8 mouse cellular contexts compared by ENCODE assay signal in the genomic region with DNA sequence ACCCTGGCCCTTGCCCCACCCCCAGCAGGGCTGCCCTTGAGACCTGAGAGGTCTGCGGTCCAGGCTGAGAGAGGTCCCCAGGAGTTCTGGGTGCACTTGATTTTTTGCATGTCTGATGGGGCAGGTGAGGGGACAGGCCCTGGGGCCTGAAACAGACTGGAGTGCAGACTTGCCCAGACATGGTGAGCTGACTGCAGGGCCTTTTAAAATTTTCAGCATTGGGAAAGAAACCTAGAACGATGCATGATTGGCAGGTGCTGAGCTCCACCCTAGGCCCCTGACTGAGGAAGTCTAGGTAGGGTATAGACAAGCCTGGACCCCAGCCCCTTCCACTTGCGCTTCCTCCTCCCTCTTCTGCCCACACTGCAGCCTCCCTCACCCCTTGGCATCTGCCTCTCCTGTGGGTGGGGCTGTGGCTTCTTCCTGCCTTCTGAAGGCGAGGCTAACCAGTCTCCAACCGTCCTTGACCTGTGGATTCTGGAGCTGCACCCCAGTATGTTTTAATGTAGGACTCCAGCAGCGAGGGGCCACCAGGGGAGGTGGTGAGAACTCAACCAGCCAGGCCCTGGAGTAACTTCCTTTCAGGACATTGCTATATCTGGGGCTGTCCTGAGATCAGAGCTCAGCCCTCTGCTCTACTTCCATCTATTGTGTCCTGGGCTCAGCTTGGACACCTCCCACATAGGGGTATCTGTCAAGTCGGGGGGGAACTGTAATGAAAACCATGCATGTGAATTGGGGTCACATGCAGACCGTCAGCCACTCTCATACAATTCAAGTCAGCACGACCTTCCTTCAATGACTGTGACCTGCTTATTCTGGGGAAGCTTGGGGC. TPM values are rescaled to one million over a fixed set of nuclear protein-coding genes. Genes with fewer than 3 reads are reported as not detected.
DNase-seq lines count a peak whose midpoint lies in the region; ATAC-seq lines count a peak whose summit lies in the region.

No protein-coding gene starts in this region.

- WGBS in liver, embryonic 12.5 days (ENCODE audit: insufficient replicate concordance): 36% methylated on average over 9 of the region's 9 CpGs
- 43% methylated on average over 9 of the region's 9 CpGs for WGBS in liver, embryonic 11.5 days
- 30% methylated on average over 9 of the region's 9 CpGs for WGBS in embryonic facial prominence, embryonic 14.5 days
- whole genome bisulfite sequencing in macrophage (ENCODE audit: missing documents): 27% methylated on average over 9 of the region's 9 CpGs

- peaks cover 35% of the 10 kb centered on the region for H3K4me1 ChIP-seq in liver, embryonic 12.5 days
- H3K4me1 ChIP-seq in liver, embryonic 11.5 days (replicated peaks; ENCODE audit: control insufficient read depth, insufficient read depth, low read length): peaks cover 22% of the 10 kb centered on the region
- peaks cover 23% of the 10 kb centered on the region for H3K4me1 ChIP-seq in embryonic facial prominence, embryonic 14.5 days (ENCODE audit: control insufficient read depth, insufficient read depth, low read length)

- no peak overlapping the region for H3K4me3 ChIP-seq in liver, embryonic 12.5 days
- no peak overlapping the region for H3K4me3 ChIP-seq in liver, embryonic 11.5 days (ENCODE audit: low read depth, low read length)
- no peak overlapping the region for H3K4me3 ChIP-seq in embryonic facial prominence, embryonic 14.5 days (ENCODE audit: low read depth, low read length)
- no peak overlapping the region for H3K4me3 ChIP-seq in macrophage (ENCODE audit: inconsistent target)

- no peaks in the 10 kb centered on the region for H3K79me2 ChIP-seq in macrophage (ENCODE audit: inconsistent target)

- H3K9me3 ChIP-seq in liver, embryonic 12.5 days (replicated peaks): peaks cover 8% of the 10 kb centered on the region
- H3K9me3 ChIP-seq in liver, embryonic 11.5 days (ENCODE audit: control insufficient read depth, low read length): peaks cover 10% of the 10 kb centered on the region
- H3K9me3 ChIP-seq in embryonic facial prominence, embryonic 14.5 days (ENCODE audit: control insufficient read depth, low read length): peaks cover 7% of the 10 kb centered on the region

- no peak for DNase-seq in liver, embryonic 11.5 days (ENCODE audit: low spot score)
- peak; percentile 52 for DNase-seq in embryonic facial prominence, embryonic 14.5 days (ENCODE audit: low spot score)
- peak; percentile 19 to 22 for DNase-seq in heart, postnatal 14 days
- no peak for DNase-seq in T-cell, adult 2 months (ENCODE audit: low spot score)
- no peak for DNase-seq in cerebellum, postnatal 4 days (ENCODE audit: low spot score in 2 of 2)

- intact Hi-C loops in heart, postnatal 14 days (cut with DNase I): loop anchor here (2.0 kb wide), 1 partner anchor 15 kb away; no protein-coding TSS in a partner anchor

- peak overlapping the region; percentile 42; the same call in 1 of the 2 replicates for H3K27ac ChIP-seq in liver, embryonic 12.5 days
- H3K27ac ChIP-seq in liver, embryonic 11.5 days (ENCODE audit: low read depth, low read length): no peak overlapping the region
- H3K27ac ChIP-seq in embryonic facial prominence, embryonic 14.5 days (replicated peaks; ENCODE audit: low read depth, low read length): 0 out of 2 replicates have a peak overlapping the region, but pooled peaks have one; percentile 75
- H3K27ac ChIP-seq in macrophage: peak overlapping the region; percentile 51

- no peak for ATAC-seq in liver, embryonic 12.5 days
- ATAC-seq in liver, embryonic 11.5 days (replicated peaks; ENCODE audit: low FRiP score): no peak
- ATAC-seq in embryonic facial prominence, embryonic 14.5 days (ENCODE audit: low read depth): 0 out of 2 replicates have a peak, but pooled peaks have one; percentile 4
- no peak; the same call in 1 of the 2 replicates for ATAC-seq in megakaryocyte-erythroid progenitor cell, adult 5-6 weeks (replicated peaks; ENCODE audit: low FRiP score, low TSS enrichment, poor library complexity, severe bottlenecking)

- no peak overlapping the region for H3K4me2 ChIP-seq in liver, embryonic 12.5 days
- no peak overlapping the region for H3K4me2 ChIP-seq in liver, embryonic 11.5 days
- no peak overlapping the region for H3K4me2 ChIP-seq in embryonic facial prominence, embryonic 14.5 days (ENCODE audit: low read depth, low read length)

- no peak overlapping the region for H3K9ac ChIP-seq in liver, embryonic 12.5 days
- H3K9ac ChIP-seq in liver, embryonic 11.5 days (ENCODE audit: low read depth, low read length): no peak overlapping the region
- no peak overlapping the region for H3K9ac ChIP-seq in embryonic facial prominence, embryonic 14.5 days (ENCODE audit: low read depth, low read length)

- peaks cover 38% of the 10 kb centered on the region for H3K36me3 ChIP-seq in liver, embryonic 12.5 days
- H3K36me3 ChIP-seq in liver, embryonic 11.5 days (ENCODE audit: control insufficient read depth, insufficient read depth, low read length): peaks cover 21% of the 10 kb centered on the region
- H3K36me3 ChIP-seq in embryonic facial prominence, embryonic 14.5 days (ENCODE audit: control insufficient read depth, insufficient read depth, low read length): peaks cover 30% of the 10 kb centered on the region
- peaks cover 17% of the 10 kb centered on the region for H3K36me3 ChIP-seq in macrophage (ENCODE audit: inconsistent target)

- H3K27me3 ChIP-seq in liver, embryonic 12.5 days (replicated peaks): peaks cover 32% of the 10 kb centered on the region
- peaks cover 17% of the 10 kb centered on the region for H3K27me3 ChIP-seq in liver, embryonic 11.5 days (replicated peaks; ENCODE audit: control insufficient read depth, insufficient read depth, low read length)
- H3K27me3 ChIP-seq in embryonic facial prominence, embryonic 14.5 days (replicated peaks; ENCODE audit: control insufficient read depth, insufficient read depth, low read length): 0 out of 2 replicates have a peak, but pooled peaks cover 10% of the 10 kb centered on the region

RNA-seq across cellular contexts. Expression of a gene that starts 16.7 kb away (rescaled TPM):
- polyA plus RNA-seq in liver, embryonic 12.5 days (2016; fragmentation: Nextera tagmentation; extraction: Ambion mirVana): 29.0 and 30.1 TPM in 2 replicates
- 45.2 and 45.4 TPM in 2 replicates for polyA plus RNA-seq in liver, embryonic 11.5 days (2014; fragmentation: Nextera tagmentation; extraction: Ambion mirVana)
- polyA plus RNA-seq in embryonic facial prominence, embryonic 14.5 days (2014; fragmentation: Nextera tagmentation; extraction: Ambion mirVana): 107 and 112 TPM in 2 replicates
- total RNA-seq in heart, postnatal 14 days (2021): 10 to 100 TPM; 44.1 TPM
- 100 to 1,000 TPM in 25 of 26 experiments, 10 to 100 TPM in 1; 52.6 to 373 (median 197) TPM for total RNA-seq in macrophage (2018; cell fraction: chromatin; rRNA removed)
- 100 to 1,000 TPM in 14 of 26 experiments, 10 to 100 TPM in 12; 66.6 to 163 (median 101) TPM for total RNA-seq in macrophage (2018; cell fraction: cytosol; rRNA removed)
- 100 to 1,000 TPM in 25 of 26 experiments, 10 to 100 TPM in 1; 81.7 to 306 (median 176) TPM for total RNA-seq in macrophage (2018; cell fraction: nucleus; rRNA removed)
- 108 to 170 TPM (median 143 TPM) in 3 replicates for polyA plus RNA-seq in macrophage (2018)
- total RNA-seq in megakaryocyte-erythroid progenitor cell, adult 5-6 weeks (2014; fragmentation: Nextera tagmentation): 55.8 and 58.0 TPM in 2 replicates
- 40.1 and 44.4 TPM in 2 replicates for total RNA-seq in megakaryocyte-erythroid progenitor cell, adult 5-6 weeks (2017)

RNA-seq across cellular contexts. Expression of a gene that starts 30.0 kb away (rescaled TPM):
- 1.3 and 2.3 TPM in 2 replicates for polyA plus RNA-seq in liver, embryonic 12.5 days (2016; fragmentation: Nextera tagmentation; extraction: Ambion mirVana)
- polyA plus RNA-seq in liver, embryonic 11.5 days (2014; fragmentation: Nextera tagmentation; extraction: Ambion mirVana): 0.88 and 3.8 TPM in 2 replicates
- 2.3 and 3.5 TPM in 2 replicates for polyA plus RNA-seq in embryonic facial prominence, embryonic 14.5 days (2014; fragmentation: Nextera tagmentation; extraction: Ambion mirVana)
- 1 to 10 TPM; 1.6 to 2.7 TPM for total RNA-seq in heart, postnatal 14 days (2021)
- total RNA-seq in macrophage (2018; cell fraction: chromatin; rRNA removed): 10 to 100 TPM in 15 of 26 experiments, 1 to 10 TPM in 11; 2.8 to 17.8 (median 10.5) TPM
- total RNA-seq in macrophage (2018; cell fraction: cytosol; rRNA removed): 1 to 10 TPM in 3 of 26 experiments, under 1 TPM in 23; 0.14 to 1.3 (median 0.45) TPM
- total RNA-seq in macrophage (2018; cell fraction: nucleus; rRNA removed): 10 to 100 TPM in 2 of 26 experiments, 1 to 10 TPM in 24; 1.7 to 14.1 (median 5.6) TPM
- polyA plus RNA-seq in macrophage (2018): 0.53 to 1.2 TPM (median 0.94 TPM) in 3 replicates
- total RNA-seq in megakaryocyte-erythroid progenitor cell, adult 5-6 weeks (2014; fragmentation: Nextera tagmentation): 15.9 and 42.5 TPM in 2 replicates
- 0.14 and 15.0 TPM in 2 replicates for total RNA-seq in megakaryocyte-erythroid progenitor cell, adult 5-6 weeks (2017)

RNA-seq across cellular contexts. Expression of a gene that starts 35.5 kb away (rescaled TPM):
- 138 and 144 TPM in 2 replicates for polyA plus RNA-seq in liver, embryonic 12.5 days (2016; fragmentation: Nextera tagmentation; extraction: Ambion mirVana)
- 200 TPM in 2 replicates for polyA plus RNA-seq in liver, embryonic 11.5 days (2014; fragmentation: Nextera tagmentation; extraction: Ambion mirVana)
- 239 and 245 TPM in 2 replicates for polyA plus RNA-seq in embryonic facial prominence, embryonic 14.5 days (2014; fragmentation: Nextera tagmentation; extraction: Ambion mirVana)
- 10 to 100 TPM; 72.9 to 74.2 TPM for total RNA-seq in heart, postnatal 14 days (2021)
- 10 to 100 TPM in 25 of 26 experiments, 1 to 10 TPM in 1; 9.5 to 56.2 (median 28.0) TPM for total RNA-seq in macrophage (2018; cell fraction: chromatin; rRNA removed)
- total RNA-seq in macrophage (2018; cell fraction: cytosol; rRNA removed): 100 to 1,000 TPM in 7 of 26 experiments, 10 to 100 TPM in 19; 56.4 to 132 (median 79.7) TPM
- 10 to 100 TPM; 17.1 to 75.6 (median 30.6) TPM for total RNA-seq in macrophage (2018; cell fraction: nucleus; rRNA removed)
- 36.7 to 133 TPM (median 114 TPM) in 3 replicates for polyA plus RNA-seq in macrophage (2018)
- 104 and 132 TPM in 2 replicates for total RNA-seq in megakaryocyte-erythroid progenitor cell, adult 5-6 weeks (2014; fragmentation: Nextera tagmentation)
- total RNA-seq in megakaryocyte-erythroid progenitor cell, adult 5-6 weeks (2017): 76.2 and 80.7 TPM in 2 replicates

RNA-seq across cellular contexts. Expression of a gene that starts 44.1 kb away (rescaled TPM):
- polyA plus RNA-seq in liver, embryonic 12.5 days (2016; fragmentation: Nextera tagmentation; extraction: Ambion mirVana): 0.22 and 0.31 TPM in 2 replicates
- 0.41 and 0.45 TPM in 2 replicates for polyA plus RNA-seq in liver, embryonic 11.5 days (2014; fragmentation: Nextera tagmentation; extraction: Ambion mirVana)
- 1.1 and 1.4 TPM in 2 replicates for polyA plus RNA-seq in embryonic facial prominence, embryonic 14.5 days (2014; fragmentation: Nextera tagmentation; extraction: Ambion mirVana)
- 1 to 10 TPM in 1 of 2 experiments, under 1 TPM in 1; 0.93 to 1.1 TPM for total RNA-seq in heart, postnatal 14 days (2021)
- total RNA-seq in macrophage (2018; cell fraction: chromatin; rRNA removed): 10 to 100 TPM in 9 of 26 experiments, 1 to 10 TPM in 17; 4.0 to 18.7 (median 8.1) TPM
- 1 to 10 TPM in 12 of 26 experiments, under 1 TPM in 14; 0.41 to 1.9 (median 0.99) TPM for total RNA-seq in macrophage (2018; cell fraction: cytosol; rRNA removed)
- 1 to 10 TPM; 1.2 to 9.0 (median 3.7) TPM for total RNA-seq in macrophage (2018; cell fraction: nucleus; rRNA removed)
- polyA plus RNA-seq in macrophage (2018): 0.98 to 1.4 TPM (median 1.4 TPM) in 3 replicates
- total RNA-seq in megakaryocyte-erythroid progenitor cell, adult 5-6 weeks (2014; fragmentation: Nextera tagmentation): 0.26 and 0.64 TPM in 2 replicates
- total RNA-seq in megakaryocyte-erythroid progenitor cell, adult 5-6 weeks (2017): 0.27 TPM in 1 of 2 replicates, not detected in the other

RNA-seq across cellular contexts. Expression of a gene that starts 48.6 kb away (rescaled TPM):
- 9.2 and 10.4 TPM in 2 replicates for polyA plus RNA-seq in liver, embryonic 12.5 days (2016; fragmentation: Nextera tagmentation; extraction: Ambion mirVana)
- polyA plus RNA-seq in liver, embryonic 11.5 days (2014; fragmentation: Nextera tagmentation; extraction: Ambion mirVana): 10.1 and 11.0 TPM in 2 replicates
- 4.8 and 5.2 TPM in 2 replicates for polyA plus RNA-seq in embryonic facial prominence, embryonic 14.5 days (2014; fragmentation: Nextera tagmentation; extraction: Ambion mirVana)
- 10 to 100 TPM; 11.7 to 13.3 TPM for total RNA-seq in heart, postnatal 14 days (2021)
- total RNA-seq in macrophage (2018; cell fraction: chromatin; rRNA removed): 100 to 1,000 TPM in 9 of 26 experiments, 10 to 100 TPM in 17; 25.5 to 167 (median 88.0) TPM
- 10 to 100 TPM; 13.3 to 32.3 (median 20.1) TPM for total RNA-seq in macrophage (2018; cell fraction: cytosol; rRNA removed)
- total RNA-seq in macrophage (2018; cell fraction: nucleus; rRNA removed): 10 to 100 TPM; 20.0 to 60.6 (median 43.9) TPM
- polyA plus RNA-seq in macrophage (2018): 10.8 to 16.4 TPM (median 11.3 TPM) in 3 replicates
- total RNA-seq in megakaryocyte-erythroid progenitor cell, adult 5-6 weeks (2014; fragmentation: Nextera tagmentation): 5.2 and 10.4 TPM in 2 replicates
- 1.8 and 4.5 TPM in 2 replicates for total RNA-seq in megakaryocyte-erythroid progenitor cell, adult 5-6 weeks (2017)

Comparison
In these comparisons a context has a peak if more than half of its experiments do, and no peak if none do; other contexts are left out.
1. DNase-seq: peak in embryonic facial prominence, embryonic 14.5 days (single experiment) and heart, postnatal 14 days (2 of 2); none in liver, embryonic 11.5 days (single experiment), T-cell, adult 2 months (single experiment) and cerebellum, postnatal 4 days (0 of 2).